Mouse (Mus musculus) olfactory bulb, adult 2 months (tissue): ENCODE data around the gene Ppp1r8. TPM values are rescaled to one million over a fixed set of nuclear protein-coding genes. Genes with fewer than 3 reads are reported as not detected.

Experiments
- H3K27ac ChIP-seq: fragments of 200-500 bp; 2 replicates; pipeline ENCODE4 v1.5.1; 2012; ENCODE audit warnings: low read depth, low read length; ENCODE audit not compliant: insufficient read depth
- H3K4me1 ChIP-seq: fragments of 200-500 bp; 2 replicates; pipeline ENCODE4 v1.6.1; 2012; ENCODE audit warnings: low read length; ENCODE audit not compliant: control insufficient read depth, insufficient read depth
- H3K4me3 ChIP-seq: fragments of 200-500 bp; 2 replicates; pipeline ENCODE4 v1.5.1; 2012; ENCODE audit warnings: mild to moderate bottlenecking, low read depth, low read length, moderate library complexity; ENCODE audit not compliant: insufficient read depth
- CTCF ChIP-seq: fragments of 200-500 bp; IDR thresholded peaks from 2 replicates; pipeline ENCODE4 v1.5.1; 2012; ENCODE audit warnings: low read depth, mild to moderate bottlenecking, low read length, moderate library complexity; ENCODE audit not compliant: insufficient read depth
- POLR2A ChIP-seq: fragments of 200-500 bp; IDR thresholded peaks from 2 replicates; pipeline ENCODE4 v1.6.1; 2012; ENCODE audit warnings: mild to moderate bottlenecking, low read depth, low read length, moderate library complexity; ENCODE audit not compliant: insufficient read depth
- WGBS: fragments of 180-500 bp; shearing (Covaris S2); methylation state at CpG from one replicate; pipeline ENCODE4 v1.1.7; 2018; 5-methylcytosine and 5-hydroxymethylcytosine counted together
- polyA plus RNA-seq: library from polyadenylated mRNA; stranded (reverse); fragments of >200 nt; gene quantifications from 2 replicates; pipeline ENCODE4 v1.2.4, GENCODE M21; 2012; ENCODE audit warnings: low replicate concordance; ENCODE audit not compliant: missing spikeins, insufficient read depth, insufficient read length

Gene Ppp1r8
- polyA plus RNA-seq, 1 experiment = not detected

DNA sequence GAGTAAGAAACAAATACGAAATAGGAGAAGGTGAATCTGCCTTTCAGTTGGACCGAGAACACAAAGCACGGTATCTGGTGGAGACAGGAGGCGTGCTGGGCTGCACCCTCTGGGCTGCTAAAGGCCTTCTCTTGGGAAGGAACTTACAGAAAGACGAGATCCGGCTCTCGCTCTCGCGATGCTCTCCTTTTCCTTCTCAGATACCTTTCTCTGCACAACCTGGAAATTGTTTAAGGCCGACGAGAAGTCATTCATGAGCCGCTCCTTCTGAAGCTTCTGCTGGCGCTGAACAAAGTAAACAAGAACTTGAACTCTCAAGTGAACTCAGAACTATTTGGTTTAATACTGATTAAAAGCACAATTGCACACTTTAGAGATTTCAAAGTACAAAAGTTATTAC is 20.0 kb upstream of the Ppp1r8 start:
- Histone ChIP-seq H3K4me1 (no peaks in the 10 kb centered on the region), H3K4me3 (no peak overlapping the region), H3K27ac (no peak overlapping the region)
- WGBS = 93% methylated on average over 13 of the region's 13 CpGs
- TF ChIP-seq CTCF (no peak), POLR2A (no peak)

- 97% methylated on average over 1 of the region's 1 CpGs for WGBS
- H3K27ac ChIP-seq = no peak overlapping the region
- H3K4me1 ChIP-seq = no peaks in the 10 kb centered on the region
- TF ChIP-seq CTCF (no peak), POLR2A (no peak)
- H3K4me3 ChIP-seq = no peak overlapping the region
Measured at GRCm38 (mm10) chr4:132860880-132861279, 17.9 kb upstream of the Ppp1r8 start.

DNA sequence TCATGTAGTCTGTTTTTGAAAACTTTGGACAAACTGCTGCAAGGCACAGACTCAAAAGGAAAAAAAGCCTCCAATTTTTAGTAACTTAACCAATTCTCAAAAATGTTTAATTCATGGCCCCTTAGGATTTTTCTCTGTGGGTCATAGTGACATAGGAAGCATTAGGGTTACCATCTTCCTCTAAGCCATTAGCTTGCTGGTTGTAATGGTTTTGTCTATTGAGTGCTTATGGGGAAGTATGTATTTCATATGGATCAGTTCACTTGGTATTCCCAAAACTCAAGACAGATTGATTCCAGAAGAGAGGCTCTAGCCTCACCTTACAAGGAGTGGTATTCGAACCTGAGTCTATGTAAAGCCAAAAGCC is 719 bp upstream of the Ppp1r8 start:
- no peak overlapping the region for H3K4me3 ChIP-seq
- H3K4me1 ChIP-seq = no peaks in the 10 kb centered on the region
- peak overlapping the region; percentile 83; the same call in 1 of the 2 replicates for H3K27ac ChIP-seq
- TF ChIP-seq POLR2A (no peak), CTCF (no peak)
- 91% methylated on average over 1 of the region's 1 CpGs for WGBS

DNA sequence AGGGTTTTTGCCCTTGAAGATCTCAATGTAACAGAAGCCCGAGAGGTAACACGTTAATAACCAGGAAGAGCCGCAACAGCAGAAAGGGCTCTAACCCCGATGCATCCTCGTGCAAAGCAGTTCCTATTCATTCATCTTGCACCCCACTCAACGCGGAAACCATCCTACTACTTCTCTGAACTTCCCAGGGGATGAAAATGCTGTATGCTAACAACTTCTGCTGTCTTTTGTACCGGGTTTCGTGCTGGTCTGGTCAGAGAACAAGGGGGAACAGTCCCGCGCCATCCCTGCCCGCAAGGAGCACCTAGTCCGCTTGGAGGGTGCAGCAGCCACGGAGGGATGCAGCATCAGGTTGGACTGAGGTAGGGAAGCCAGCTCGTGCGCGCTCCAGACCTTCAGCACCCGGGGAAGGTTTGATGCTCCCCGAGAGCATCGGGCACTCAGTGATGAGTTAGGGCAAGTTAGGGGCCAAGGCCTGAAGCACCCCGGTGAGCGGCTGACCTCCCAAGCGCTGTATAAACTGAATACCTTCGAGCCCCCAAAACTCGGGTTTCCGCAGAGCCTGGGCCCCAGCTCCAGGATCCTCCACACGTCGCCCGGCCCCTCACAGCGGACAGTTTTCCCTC is 575 bp downstream of the Ppp1r8 start:
- TF ChIP-seq CTCF (no peak), POLR2A (no peak)

DNA sequence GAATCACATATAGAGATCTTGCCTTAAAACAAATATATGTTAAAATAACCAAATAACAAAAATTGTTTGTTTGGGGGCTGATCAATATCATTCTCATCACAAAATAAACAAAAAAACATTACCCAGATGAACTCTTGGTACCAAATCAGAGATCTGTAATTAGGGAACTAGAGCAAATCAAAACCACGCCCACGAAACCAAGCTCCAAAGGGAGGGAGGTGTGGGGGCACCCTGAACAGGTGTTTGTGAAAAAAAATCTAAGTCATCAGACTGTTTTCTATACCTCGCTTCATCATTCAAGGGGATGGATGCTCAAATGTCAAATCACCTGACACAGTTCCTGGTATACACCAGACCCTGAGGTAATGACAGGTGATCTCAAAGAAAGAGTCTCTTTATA is 1.5 kb downstream of the Ppp1r8 start:
- TF ChIP-seq CTCF = no peak
- TF ChIP-seq POLR2A = no peak
- H3K4me3 ChIP-seq = no peak overlapping the region
- H3K27ac ChIP-seq = no peak overlapping the region
- WGBS = 72% methylated on average over 3 of the region's 3 CpGs
- no peaks in the 10 kb centered on the region for H3K4me1 ChIP-seq

More for the DNA sequence above, 575 bp downstream of the Ppp1r8 start:
- Histone ChIP-seq H3K4me3 (peak overlapping the region; percentile 86), H3K4me1 (no peaks in the 10 kb centered on the region), H3K27ac (no peak overlapping the region; the same call in 1 of the 2 replicates)
- under 1% methylated on average over 30 of the region's 30 CpGs for WGBS

DNA sequence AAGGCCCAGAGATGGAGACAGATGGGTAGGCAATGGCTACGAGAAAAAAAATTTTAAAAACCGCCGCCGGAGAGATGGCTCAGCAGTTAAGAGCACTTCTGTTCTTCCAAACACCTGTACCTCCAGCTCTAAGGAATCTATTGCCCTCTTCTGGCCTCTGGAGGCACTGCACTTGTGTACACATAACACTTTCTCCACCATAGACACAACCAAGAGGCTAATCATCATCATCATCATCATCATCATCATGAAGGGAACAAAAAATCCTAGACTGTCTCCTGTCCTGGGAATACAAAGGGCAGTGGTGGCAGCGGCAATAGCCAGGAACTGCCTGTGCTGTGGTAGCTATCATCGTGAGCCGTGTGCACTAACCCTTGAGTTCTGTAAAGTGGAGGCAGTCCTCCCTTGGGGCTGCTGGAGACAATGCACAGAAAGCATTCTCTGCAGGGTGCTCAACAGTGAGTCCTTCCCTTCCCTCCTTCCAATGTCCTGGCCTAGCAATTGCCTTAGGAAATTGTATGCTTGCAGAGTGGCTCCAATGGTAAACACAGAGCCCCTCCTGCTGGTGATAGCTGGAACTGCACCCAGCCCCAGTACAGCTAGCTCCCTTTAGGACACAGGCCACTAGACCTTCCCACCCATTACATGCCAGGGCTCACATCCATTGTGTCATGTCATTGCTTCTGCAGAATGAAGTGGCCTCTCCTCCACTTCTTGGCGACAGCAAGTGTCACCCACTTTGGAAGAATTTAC is 19.2 kb downstream of the Ppp1r8 start:
- H3K4me1 ChIP-seq = no peaks in the 10 kb centered on the region
- 0 out of 2 replicates have a peak, but pooled peaks have one; percentile 18 for TF ChIP-seq CTCF
- TF ChIP-seq POLR2A = no peak
- H3K27ac ChIP-seq = no peak overlapping the region
- 72% methylated on average over 8 of the region's 8 CpGs for WGBS
- no peak overlapping the region for H3K4me3 ChIP-seq

- TF ChIP-seq CTCF = no peak
- TF ChIP-seq POLR2A = no peak
- Histone ChIP-seq H3K4me1 (no peaks in the 10 kb centered on the region), H3K27ac (no peak overlapping the region), H3K4me3 (no peak overlapping the region)
- WGBS = 47% methylated on average over 2 of the region's 2 CpGs
Measured at GRCm38 (mm10) chr4:132818442-132818841, 24.5 kb downstream of the Ppp1r8 start.

DNA sequence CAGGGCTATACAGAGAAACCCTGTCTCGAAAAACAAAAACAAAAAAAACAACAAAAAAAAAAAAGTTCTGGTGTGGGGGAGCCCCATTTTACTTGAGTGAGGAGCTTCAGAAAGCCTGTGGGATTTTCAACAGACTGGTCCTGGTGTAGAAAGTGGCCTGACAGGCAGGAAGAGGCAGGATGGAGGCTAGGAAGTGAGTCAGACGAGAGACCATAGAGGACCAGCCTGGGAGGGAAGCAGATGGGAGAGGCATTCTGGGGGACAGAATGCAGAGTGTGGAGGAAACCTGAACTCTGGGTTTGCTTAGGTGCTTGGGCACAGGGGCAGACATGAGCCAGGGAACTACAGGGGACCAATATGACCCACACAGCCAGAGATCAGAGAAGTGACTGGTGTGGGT is 26.1 kb downstream of the Ppp1r8 start:
- WGBS = 62% methylated on average over 2 of the region's 2 CpGs
- TF ChIP-seq POLR2A = no peak
- no peak for TF ChIP-seq CTCF

DNA sequence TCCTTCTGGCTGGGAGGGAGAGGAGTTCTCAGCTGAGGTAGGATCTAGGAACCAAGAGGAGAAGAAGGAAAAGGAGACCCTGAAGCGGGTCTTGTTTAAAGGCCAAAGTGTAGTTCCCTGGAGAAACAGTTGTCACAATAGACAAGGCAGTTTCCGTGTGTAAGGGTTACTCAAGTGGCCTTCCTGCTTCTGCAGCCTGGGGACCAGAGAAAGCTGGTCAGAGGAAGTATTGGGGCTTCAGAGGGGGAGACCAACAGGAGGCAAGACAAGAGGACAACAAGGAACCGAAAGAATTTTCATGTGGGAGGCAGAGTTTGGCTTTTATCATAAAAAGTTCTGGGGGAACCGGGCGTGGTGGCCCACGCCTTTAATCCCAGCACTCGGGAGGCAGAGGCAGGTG is 26.6 kb downstream of the Ppp1r8 start:
- no peak overlapping the region for H3K4me3 ChIP-seq
- no peaks in the 10 kb centered on the region for H3K4me1 ChIP-seq
- no peak for TF ChIP-seq CTCF
- no peak for TF ChIP-seq POLR2A
- no peak overlapping the region for H3K27ac ChIP-seq
- WGBS = 80% methylated on average over 7 of the region's 7 CpGs

More for the DNA sequence above, 26.1 kb downstream of the Ppp1r8 start:
- Histone ChIP-seq H3K27ac (no peak overlapping the region), H3K4me3 (no peak overlapping the region), H3K4me1 (no peaks in the 10 kb centered on the region)
